Mouse (Mus musculus): ENCODE data around the gene Emc7. TPM values are rescaled to one million over a fixed set of nuclear protein-coding genes. Genes with fewer than 3 reads are reported as not detected.

The Emc7 gene
- polyA plus RNA-seq, 1 experiment from 2014 or later = 18.0 TPM

DNA sequence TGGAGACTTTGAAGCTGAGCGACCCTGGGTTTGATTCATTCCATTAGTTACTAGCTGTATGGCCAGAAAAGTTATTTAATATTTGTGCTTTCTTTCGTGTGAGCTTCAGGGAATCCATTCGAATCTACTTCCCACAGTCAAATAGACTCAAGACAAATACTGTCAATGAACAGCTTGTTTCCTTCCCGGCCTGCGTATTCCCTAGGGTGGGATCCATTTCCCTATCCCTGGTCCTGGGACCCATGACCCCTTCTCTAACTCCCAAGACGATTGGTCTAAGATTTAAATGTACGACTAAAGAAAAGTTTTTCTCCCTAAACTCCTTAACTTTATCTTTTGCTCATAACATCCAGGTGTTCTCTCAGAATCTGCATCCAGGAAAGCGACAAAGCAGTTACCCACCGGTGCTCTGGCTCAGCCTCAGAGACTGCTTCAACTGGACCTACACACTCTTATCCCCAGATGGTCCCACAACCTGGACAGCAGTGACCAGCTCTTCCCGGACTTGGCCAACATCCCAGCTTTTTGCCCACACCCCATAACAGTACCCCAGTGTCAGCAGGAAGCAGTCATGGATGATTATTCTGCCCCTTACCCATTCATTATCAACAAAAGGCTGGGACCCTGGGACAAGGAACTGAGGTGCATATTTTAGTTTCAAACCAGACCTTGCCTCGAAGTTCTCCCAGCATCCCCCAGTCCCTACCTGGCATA is 35.8 kb downstream of the Emc7 start:
- no peaks in the 10 kb centered on the region for H3K36me3 ChIP-seq (ENCODE audit: control insufficient read depth, insufficient read depth)
- ATAC-seq = no peak
- no peaks in the 10 kb centered on the region for H3K9me3 ChIP-seq (ENCODE audit: control insufficient read depth, low read length)
- WGBS = 84% methylated on average over 11 of the region's 11 CpGs
- no peak overlapping the region for H3K27ac ChIP-seq (ENCODE audit: low read length)
- no peak overlapping the region for H3K9ac ChIP-seq (replicated peaks; ENCODE audit: low read depth, low read length)
- peaks cover 11% of the 10 kb centered on the region for H3K4me1 ChIP-seq (replicated peaks; ENCODE audit: control insufficient read depth, insufficient read depth, low read length)
- H3K4me2 ChIP-seq (ENCODE audit: low read length) = no peak overlapping the region
- no peak overlapping the region for H3K4me3 ChIP-seq (replicated peaks; ENCODE audit: low read length)
- no peaks in the 10 kb centered on the region for H3K27me3 ChIP-seq (replicated peaks; ENCODE audit: control insufficient read depth, insufficient read depth, low read length)

DNA sequence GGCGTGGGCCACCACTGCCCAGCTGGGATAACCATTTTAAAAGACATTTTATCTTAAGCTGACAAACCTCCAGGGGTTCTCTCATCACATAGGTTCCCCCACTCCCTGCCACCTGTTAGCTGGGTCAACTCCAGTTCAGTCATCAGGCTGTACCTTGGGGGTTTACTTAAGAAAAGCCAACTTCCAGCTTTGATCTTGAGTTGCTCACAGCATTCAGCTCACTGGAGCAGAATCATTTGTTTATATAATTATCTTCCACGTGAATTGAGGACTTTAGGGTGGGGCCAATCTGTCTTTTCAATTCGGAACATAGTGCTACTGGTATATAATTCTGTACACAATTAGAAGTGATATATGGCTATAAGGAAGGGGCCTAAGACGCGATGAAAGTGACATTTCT is 36.8 kb downstream of the Emc7 start:
- no peaks in the 10 kb centered on the region for H3K27me3 ChIP-seq (replicated peaks; ENCODE audit: control insufficient read depth, insufficient read depth, low read length)
- WGBS = 64% methylated on average over 5 of the region's 5 CpGs
- H3K4me1 ChIP-seq (replicated peaks; ENCODE audit: control insufficient read depth, insufficient read depth, low read length) = peaks cover 11% of the 10 kb centered on the region
- H3K9ac ChIP-seq (replicated peaks; ENCODE audit: low read depth, low read length) = no peak overlapping the region
- H3K27ac ChIP-seq (ENCODE audit: low read length) = no peak overlapping the region
- H3K4me2 ChIP-seq (ENCODE audit: low read length) = no peak overlapping the region
- no peak overlapping the region for H3K4me3 ChIP-seq (replicated peaks; ENCODE audit: low read length)
- H3K36me3 ChIP-seq (ENCODE audit: control insufficient read depth, insufficient read depth) = no peaks in the 10 kb centered on the region
- no peak for ATAC-seq
- no peaks in the 10 kb centered on the region for H3K9me3 ChIP-seq (ENCODE audit: control insufficient read depth, low read length)

DNA sequence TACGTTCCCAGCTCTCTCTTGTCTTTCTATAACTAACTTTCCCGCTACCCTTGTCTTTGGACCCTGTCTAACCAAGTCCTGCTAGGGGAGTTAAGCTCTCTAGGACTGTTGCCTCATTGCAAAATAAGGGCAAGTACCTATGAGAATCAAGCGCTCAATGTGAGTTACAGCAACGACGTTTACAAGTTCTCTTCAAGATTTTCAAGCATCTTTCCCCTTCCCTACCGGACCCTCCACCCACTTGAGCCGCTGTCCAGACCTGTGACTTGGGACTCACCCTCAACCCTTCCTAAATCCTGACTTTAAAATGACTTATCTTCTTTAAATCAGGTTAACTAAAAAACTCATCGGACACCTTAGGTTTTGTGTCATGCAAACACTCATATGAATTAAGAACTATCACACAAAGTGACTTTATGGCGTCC is 37.6 kb downstream of the Emc7 start:
- Histone ChIP-seq H3K27me3 (replicated peaks; ENCODE audit: control insufficient read depth, insufficient read depth, low read length) (no peaks in the 10 kb centered on the region), H3K27ac (ENCODE audit: low read length) (peak overlapping the region; percentile 93), H3K9ac (replicated peaks; ENCODE audit: low read depth, low read length) (peak overlapping the region; percentile 99), H3K4me2 (ENCODE audit: low read length) (peak overlapping the region; percentile 85), H3K4me3 (replicated peaks; ENCODE audit: low read length) (peak overlapping the region; percentile 84), H3K36me3 (ENCODE audit: control insufficient read depth, insufficient read depth) (no peaks in the 10 kb centered on the region), H3K9me3 (ENCODE audit: control insufficient read depth, low read length) (no peaks in the 10 kb centered on the region), H3K4me1 (replicated peaks; ENCODE audit: control insufficient read depth, insufficient read depth, low read length) (peaks cover 11% of the 10 kb centered on the region)
- ATAC-seq = peak; percentile 3
- 3% methylated on average over 9 of the region's 9 CpGs for WGBS

DNA sequence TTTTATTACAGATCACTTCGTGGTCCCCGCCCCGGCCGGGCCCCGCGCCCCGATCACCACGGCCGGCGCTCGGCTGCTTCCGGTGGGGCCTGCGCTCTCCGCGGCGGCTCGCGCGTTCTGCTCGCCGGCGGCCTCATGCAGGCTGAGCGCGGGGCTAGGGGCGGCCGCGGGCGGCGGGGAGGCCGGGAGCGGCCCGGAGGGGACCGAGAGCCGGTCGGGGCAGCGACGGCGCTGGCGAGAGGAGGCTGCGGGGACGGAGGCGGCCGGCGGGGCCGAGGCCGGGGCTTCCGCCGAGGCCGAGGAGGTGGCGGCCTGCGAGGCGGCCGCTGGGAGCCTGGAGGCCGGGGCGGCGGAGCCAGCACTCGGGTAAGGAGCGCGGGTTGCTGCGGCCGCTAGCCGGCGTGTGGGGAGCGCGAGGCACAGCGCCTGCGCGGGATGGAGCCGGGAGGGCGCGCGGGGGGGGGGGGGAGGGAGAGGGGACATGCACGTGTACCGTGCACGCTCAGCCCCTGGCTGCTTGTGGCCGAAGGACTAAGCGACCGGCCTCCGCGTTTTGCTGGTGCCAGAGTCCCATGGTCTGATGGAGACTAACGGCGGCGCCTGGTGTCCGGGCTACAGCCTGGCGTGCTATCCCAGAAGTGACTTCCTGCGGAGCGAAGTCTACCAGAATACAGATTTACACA is 38.2 kb downstream of the Emc7 start, which contains the start of gene Aven:
TSS of gene Aven (plus strand) at position 109 of the 683 bp plus-strand sequence.
- peak; percentile 96 for ATAC-seq
- Histone ChIP-seq H3K36me3 (ENCODE audit: control insufficient read depth, insufficient read depth) (no peaks in the 10 kb centered on the region), H3K4me1 (replicated peaks; ENCODE audit: control insufficient read depth, insufficient read depth, low read length) (peaks cover 11% of the 10 kb centered on the region), H3K9me3 (ENCODE audit: control insufficient read depth, low read length) (no peaks in the 10 kb centered on the region), H3K27ac (ENCODE audit: low read length) (peak within 1 kb of the TSS; percentile 93), H3K27me3 (replicated peaks; ENCODE audit: control insufficient read depth, insufficient read depth, low read length) (no peaks in the 10 kb centered on the region), H3K4me3 (replicated peaks; ENCODE audit: low read length) (peak within 1 kb of the TSS; percentile 84), H3K4me2 (ENCODE audit: low read length) (peak within 1 kb of the TSS; percentile 85), H3K9ac (replicated peaks; ENCODE audit: low read depth, low read length) (peak within 1 kb of the TSS; percentile 99)
- WGBS = under 1% methylated on average over 68 of the region's 87 CpGs

DNA sequence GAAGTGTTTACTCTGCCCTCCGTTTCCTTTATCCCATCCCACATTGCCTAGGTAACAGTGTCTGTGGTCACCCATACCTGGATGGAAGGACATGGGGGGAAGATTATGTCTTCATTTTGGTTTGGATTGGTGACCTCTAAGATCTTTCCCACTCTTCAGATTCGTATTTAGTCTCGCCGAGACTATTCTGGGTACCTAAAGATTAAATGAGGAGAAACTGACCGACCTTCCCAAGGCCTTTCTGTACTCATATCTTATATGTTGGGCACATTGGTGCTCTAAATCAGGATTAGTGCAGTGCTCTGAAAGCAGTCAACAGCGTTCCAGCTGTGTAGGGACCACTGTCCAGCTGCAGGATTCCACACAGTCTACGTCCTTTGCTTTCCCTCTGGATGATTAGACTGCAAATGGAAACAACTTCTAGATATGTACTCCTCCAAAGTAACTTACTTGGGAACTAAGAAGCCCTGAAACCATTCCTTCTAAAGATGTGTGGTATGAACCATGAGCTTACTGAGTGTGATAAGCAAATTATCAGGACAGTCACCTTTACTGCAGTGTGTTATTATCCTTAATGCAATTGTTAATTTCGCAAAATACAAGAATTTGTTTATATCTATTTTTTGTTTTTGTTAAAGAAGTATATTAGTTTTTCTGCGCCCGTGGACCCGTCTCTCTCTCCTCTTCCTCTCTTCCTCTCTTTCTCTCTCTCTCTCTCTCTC is 38.9 kb downstream of the Emc7 start:
- H3K4me3 ChIP-seq (replicated peaks; ENCODE audit: low read length) = peak overlapping the region; percentile 84
- WGBS = 45% methylated on average over 11 of the region's 11 CpGs
- H3K27ac ChIP-seq (ENCODE audit: low read length) = peak overlapping the region; percentile 93
- H3K36me3 ChIP-seq (ENCODE audit: control insufficient read depth, insufficient read depth) = no peaks in the 10 kb centered on the region
- peak overlapping the region; percentile 99 for H3K9ac ChIP-seq (replicated peaks; ENCODE audit: low read depth, low read length)
- ATAC-seq = peak; percentile 0; the same call in 1 of the 2 replicates
- peaks cover 11% of the 10 kb centered on the region for H3K4me1 ChIP-seq (replicated peaks; ENCODE audit: control insufficient read depth, insufficient read depth, low read length)
- peak overlapping the region; percentile 85 for H3K4me2 ChIP-seq (ENCODE audit: low read length)
- H3K27me3 ChIP-seq (replicated peaks; ENCODE audit: control insufficient read depth, insufficient read depth, low read length) = no peaks in the 10 kb centered on the region
- H3K9me3 ChIP-seq (ENCODE audit: control insufficient read depth, low read length) = no peaks in the 10 kb centered on the region

DNA sequence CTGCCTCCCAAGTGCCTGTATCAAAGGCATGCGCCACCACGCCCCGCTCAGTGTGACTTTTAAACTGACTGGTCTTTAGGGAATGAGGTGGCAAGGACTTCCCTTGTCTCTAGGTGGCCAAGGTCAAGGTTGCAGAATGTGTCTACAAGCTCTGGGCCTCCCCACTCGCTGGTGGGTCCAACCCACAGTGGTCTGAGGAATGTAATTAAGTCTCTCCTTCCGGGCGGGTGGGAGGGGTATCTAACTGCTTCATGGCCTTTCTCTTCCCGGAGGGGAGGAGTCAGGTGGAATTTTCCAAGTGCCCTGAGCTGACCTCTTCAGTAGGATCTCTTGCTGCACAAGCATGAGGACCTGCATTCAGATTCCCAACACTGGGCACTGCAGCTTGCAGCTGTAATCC is 43.1 kb downstream of the Emc7 start:
- Histone ChIP-seq H3K4me2 (ENCODE audit: low read length) (no peak overlapping the region), H3K4me3 (replicated peaks; ENCODE audit: low read length) (no peak overlapping the region), H3K4me1 (replicated peaks; ENCODE audit: control insufficient read depth, insufficient read depth, low read length) (peaks cover 7% of the 10 kb centered on the region), H3K27ac (ENCODE audit: low read length) (no peak overlapping the region), H3K9me3 (ENCODE audit: control insufficient read depth, low read length) (no peaks in the 10 kb centered on the region), H3K27me3 (replicated peaks; ENCODE audit: control insufficient read depth, insufficient read depth, low read length) (no peaks in the 10 kb centered on the region), H3K9ac (replicated peaks; ENCODE audit: low read depth, low read length) (no peak overlapping the region), H3K36me3 (ENCODE audit: control insufficient read depth, insufficient read depth) (no peaks in the 10 kb centered on the region)
- no peak for ATAC-seq
- whole genome bisulfite sequencing = 67% methylated on average over 7 of the region's 7 CpGs

DNA sequence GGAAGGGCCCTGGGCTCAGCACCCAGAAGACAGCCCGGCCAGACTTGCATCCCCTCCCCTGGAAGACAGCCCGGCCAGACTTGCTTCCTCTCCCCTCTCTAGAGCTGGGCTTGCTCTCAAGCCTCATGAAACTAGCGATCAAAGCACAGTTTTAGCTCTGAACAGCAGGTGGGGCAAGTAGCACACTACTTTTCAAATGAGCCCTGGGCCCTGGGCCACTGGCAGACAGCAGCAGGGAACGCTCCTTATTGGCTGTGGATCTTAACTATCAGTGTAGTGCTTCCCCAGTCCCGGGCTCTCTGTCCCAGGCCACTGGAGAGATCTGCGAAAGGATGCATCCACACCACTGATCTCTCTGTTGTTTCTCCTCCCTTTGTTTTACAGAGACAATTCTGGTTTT is 46.4 kb downstream of the Emc7 start:
- Histone ChIP-seq H3K27me3 (replicated peaks; ENCODE audit: control insufficient read depth, insufficient read depth, low read length) (no peaks in the 10 kb centered on the region), H3K4me3 (replicated peaks; ENCODE audit: low read length) (no peak overlapping the region), H3K4me2 (ENCODE audit: low read length) (no peak overlapping the region), H3K4me1 (replicated peaks; ENCODE audit: control insufficient read depth, insufficient read depth, low read length) (0 out of 2 replicates have a peak, but pooled peaks cover 3% of the 10 kb centered on the region), H3K9me3 (ENCODE audit: control insufficient read depth, low read length) (no peaks in the 10 kb centered on the region), H3K36me3 (ENCODE audit: control insufficient read depth, insufficient read depth) (no peaks in the 10 kb centered on the region), H3K27ac (ENCODE audit: low read length) (no peak overlapping the region), H3K9ac (replicated peaks; ENCODE audit: low read depth, low read length) (no peak overlapping the region)
- WGBS = 4% methylated on average over 6 of the region's 6 CpGs
- peak; percentile 98 for ATAC-seq

DNA sequence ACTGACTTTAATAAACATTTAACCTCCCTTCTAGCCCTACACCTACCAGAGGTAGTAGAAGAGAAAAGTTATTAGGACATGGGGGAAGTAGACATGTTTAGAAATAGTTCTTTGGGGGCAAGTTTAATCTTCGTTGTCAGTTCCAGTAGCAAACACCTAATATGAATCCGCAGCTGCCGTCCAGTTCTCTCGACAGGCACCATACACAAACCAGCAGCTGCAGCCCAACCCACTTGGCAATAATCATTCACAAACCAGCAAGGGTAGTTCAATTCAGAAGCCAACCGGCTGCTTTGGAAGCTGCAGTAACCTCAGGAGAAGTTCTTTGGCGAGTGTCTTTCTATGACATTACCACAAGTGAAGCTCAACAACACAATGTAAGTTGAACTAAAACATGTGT is 49.2 kb downstream of the Emc7 start:
- Histone ChIP-seq H3K9me3 (ENCODE audit: control insufficient read depth, low read length) (no peaks in the 10 kb centered on the region), H3K27ac (ENCODE audit: low read length) (no peak overlapping the region), H3K4me2 (ENCODE audit: low read length) (no peak overlapping the region), H3K4me1 (replicated peaks; ENCODE audit: control insufficient read depth, insufficient read depth, low read length) (0 out of 2 replicates have a peak, but pooled peaks cover 3% of the 10 kb centered on the region), H3K4me3 (replicated peaks; ENCODE audit: low read length) (no peak overlapping the region), H3K36me3 (ENCODE audit: control insufficient read depth, insufficient read depth) (no peaks in the 10 kb centered on the region), H3K9ac (replicated peaks; ENCODE audit: low read depth, low read length) (no peak overlapping the region), H3K27me3 (replicated peaks; ENCODE audit: control insufficient read depth, insufficient read depth, low read length) (no peaks in the 10 kb centered on the region)
- 87% methylated on average over 6 of the region's 6 CpGs for WGBS
- ATAC-seq = no peak

DNA sequence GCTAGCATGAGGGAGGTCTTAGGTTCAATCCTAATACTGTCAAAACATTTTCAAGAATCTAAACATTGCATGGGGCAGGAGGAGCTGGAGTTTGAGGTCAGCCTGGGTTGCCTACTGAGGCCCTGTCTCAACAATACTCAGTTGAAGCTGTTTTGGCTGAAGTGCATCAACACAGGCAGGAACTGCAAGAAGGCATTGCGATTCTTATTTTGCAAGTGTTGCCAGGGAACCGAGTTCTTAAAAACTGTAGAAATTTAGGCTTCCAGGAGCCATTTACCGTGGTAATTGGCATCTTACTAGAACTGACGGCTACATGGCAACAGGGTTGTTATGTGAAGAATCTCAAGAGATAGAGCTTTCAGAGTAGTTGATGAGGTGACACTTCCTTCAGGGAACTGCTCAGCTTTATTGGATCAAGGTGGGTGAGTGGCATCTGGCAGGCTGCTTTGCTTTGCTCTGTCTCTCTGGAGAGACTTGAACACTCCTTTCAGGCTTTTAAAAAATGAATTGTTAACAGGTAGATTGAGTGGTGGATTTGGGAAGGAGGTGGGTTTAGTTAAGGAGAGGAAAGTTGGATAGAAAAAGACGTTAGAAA is 52.1 kb downstream of the Emc7 start:
- no peak overlapping the region for H3K4me2 ChIP-seq (ENCODE audit: low read length)
- H3K4me3 ChIP-seq (replicated peaks; ENCODE audit: low read length) = no peak overlapping the region
- H3K9me3 ChIP-seq (ENCODE audit: control insufficient read depth, low read length) = no peaks in the 10 kb centered on the region
- no peak overlapping the region for H3K27ac ChIP-seq (ENCODE audit: low read length)
- H3K36me3 ChIP-seq (ENCODE audit: control insufficient read depth, insufficient read depth) = no peaks in the 10 kb centered on the region
- H3K4me1 ChIP-seq (replicated peaks; ENCODE audit: control insufficient read depth, insufficient read depth, low read length) = no peaks in the 10 kb centered on the region
- no peaks in the 10 kb centered on the region for H3K27me3 ChIP-seq (replicated peaks; ENCODE audit: control insufficient read depth, insufficient read depth, low read length)
- WGBS = 67% methylated on average over 5 of the region's 5 CpGs
- ATAC-seq = peak; percentile 50
- no peak overlapping the region for H3K9ac ChIP-seq (replicated peaks; ENCODE audit: low read depth, low read length)

Data from forebrain, embryonic 16.5 days (tissue).